ENCODE assay signal across 14 mouse cellular contexts in the genomic region with DNA sequence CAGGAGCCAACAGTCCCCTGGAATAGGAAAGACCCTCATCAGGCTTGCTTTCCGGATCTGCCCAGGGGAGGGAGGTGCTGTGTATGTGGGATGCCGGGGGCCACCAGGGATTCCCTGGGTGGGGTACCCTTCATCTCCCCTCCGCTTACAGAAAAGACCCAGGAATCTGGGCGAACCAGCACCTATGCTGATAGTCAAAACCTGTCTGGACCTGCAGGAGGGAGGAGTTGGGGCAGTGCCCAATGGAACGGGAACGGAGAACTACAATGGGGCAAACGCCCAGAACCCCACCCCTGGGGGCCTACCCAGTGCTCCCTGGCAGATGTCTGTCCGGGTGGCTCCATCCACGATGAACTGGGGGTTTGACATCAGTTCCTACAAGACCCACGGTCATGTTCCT. TPM values are rescaled to one million over a fixed set of nuclear protein-coding genes. Genes with fewer than 3 reads are reported as not detected.
DNase-seq lines count a peak whose midpoint lies in the region; ATAC-seq and TF ChIP-seq lines count a peak whose summit lies in the region.
"Had no signal": no experiment of that assay in that cellular context is flagged by ENCODE, and none has a peak within 500 bp of the region (broad histone marks: within the 10 kb centered on the region; RNA-seq: fewer than 3 reads in every experiment).

No protein-coding gene starts in this region.

- H3K9ac ChIP-seq in kidney, embryonic 15.5 days: no peak overlapping the region
- peak overlapping the region; percentile 89 for H3K9ac ChIP-seq in liver, embryonic 13.5 days
- H3K9ac ChIP-seq in midbrain, postnatal 0 days (replicated peaks; ENCODE audit: low read length, poor library complexity, severe bottlenecking): no peak overlapping the region
- H3K9ac ChIP-seq: forebrain, embryonic 15.5 days; lung, embryonic 15.5 days had no signal

- ATAC-seq in kidney, embryonic 15.5 days (replicated peaks; ENCODE audit: low FRiP score): no peak
- no peak for ATAC-seq in liver, embryonic 13.5 days (ENCODE audit: low read depth)
- no peak for ATAC-seq in midbrain, postnatal 0 days (ENCODE audit: low FRiP score)
- ATAC-seq: forebrain, embryonic 15.5 days had no signal

- peak; percentile 30 for DNase-seq in cerebellum, adult 11-12 months
- no peak for DNase-seq in cerebellum, postnatal 36 days
- DNase-seq in kidney, postnatal 4 days: no peak
- no peak for DNase-seq in liver, embryonic 13.5 days
- peak; percentile 55 for DNase-seq in urinary bladder, adult 2 months (ENCODE audit: low spot score)
- no peak for DNase-seq in layer of hippocampus, adult 2 months (ENCODE audit: low spot score in 2 of 2)
- DNase-seq in midbrain, postnatal 0 days (ENCODE audit: low spot score): no peak
- DNase-seq: adrenal gland, postnatal 25 days; thymus, postnatal 36 days had no signal

- H3K27me3 ChIP-seq in kidney, embryonic 15.5 days: no peaks in the 10 kb centered on the region
- no peaks in the 10 kb centered on the region for H3K27me3 ChIP-seq in liver, embryonic 13.5 days
- H3K27me3 ChIP-seq in midbrain, postnatal 0 days (ENCODE audit: insufficient read depth, low read length): peaks cover 5% of the 10 kb centered on the region; the same call in 1 of the 2 replicates

- H3K27ac ChIP-seq in kidney, embryonic 15.5 days: no peak overlapping the region
- peak overlapping the region; percentile 97 for H3K27ac ChIP-seq in liver, embryonic 13.5 days
- no peak overlapping the region for H3K27ac ChIP-seq in layer of hippocampus, adult 2 months
- no peak overlapping the region for H3K27ac ChIP-seq in midbrain, postnatal 0 days (ENCODE audit: low read depth, low read length)
- H3K27ac ChIP-seq: forebrain, embryonic 15.5 days; lung, embryonic 15.5 days had no signal

- no peak overlapping the region for H3K4me3 ChIP-seq in kidney, embryonic 15.5 days (replicated peaks)
- H3K4me3 ChIP-seq in liver, embryonic 13.5 days (replicated peaks): peak overlapping the region; percentile 80
- no peak overlapping the region for H3K4me3 ChIP-seq in layer of hippocampus, adult 2 months
- H3K4me3 ChIP-seq in midbrain, postnatal 0 days (ENCODE audit: low read depth, low read length): no peak overlapping the region
- H3K4me3 ChIP-seq: forebrain, embryonic 15.5 days had no signal

- H3K4me2 ChIP-seq in kidney, embryonic 15.5 days: peak overlapping the region; percentile 93; the same call in 1 of the 2 replicates
- H3K4me2 ChIP-seq in liver, embryonic 13.5 days: peak overlapping the region; percentile 98
- H3K4me2 ChIP-seq in midbrain, postnatal 0 days (ENCODE audit: low read depth, low read length, poor library complexity, severe bottlenecking): no peak overlapping the region
- H3K4me2 ChIP-seq: forebrain, embryonic 15.5 days had no signal

- peaks cover 46% of the 10 kb centered on the region for H3K4me1 ChIP-seq in kidney, embryonic 15.5 days
- H3K4me1 ChIP-seq in liver, embryonic 13.5 days (replicated peaks): peaks cover 77% of the 10 kb centered on the region
- H3K4me1 ChIP-seq in midbrain, postnatal 0 days (ENCODE audit: insufficient read depth, low read length): 0 out of 2 replicates have a peak, but pooled peaks cover 7% of the 10 kb centered on the region

- H3K9me3 ChIP-seq in kidney, embryonic 15.5 days (replicated peaks): no peaks in the 10 kb centered on the region
- no peaks in the 10 kb centered on the region for H3K9me3 ChIP-seq in liver, embryonic 13.5 days (replicated peaks)
- H3K9me3 ChIP-seq in midbrain, postnatal 0 days (ENCODE audit: low read length): no peaks in the 10 kb centered on the region
- H3K9me3 ChIP-seq: forebrain, embryonic 15.5 days; lung, embryonic 15.5 days had no signal

- 90% methylated on average over 10 of the region's 10 CpGs for WGBS in kidney, embryonic 15.5 days
- WGBS in liver, embryonic 13.5 days (ENCODE audit: insufficient replicate concordance): 75% methylated on average over 10 of the region's 10 CpGs
- 90% methylated on average over 10 of the region's 10 CpGs for WGBS in midbrain, postnatal 0 days

- peaks cover 1% of the 10 kb centered on the region; the same call in 1 of the 2 replicates for H3K36me3 ChIP-seq in kidney, embryonic 15.5 days
- H3K36me3 ChIP-seq in liver, embryonic 13.5 days: peaks cover 47% of the 10 kb centered on the region
- H3K36me3 ChIP-seq in midbrain, postnatal 0 days (ENCODE audit: insufficient read depth, low read length): no peaks in the 10 kb centered on the region
- H3K36me3 ChIP-seq: forebrain, embryonic 15.5 days had no signal

- no peak for TF ChIP-seq CTCF in layer of hippocampus, adult 2 months (conservative IDR thresholded peaks at IDR 0.05)
- TF ChIP-seq CTCF in midbrain, postnatal 0 days (IDR thresholded peaks at IDR 0.05): no peak

RNA-seq across cellular contexts. Expression of a gene that starts 2.0 kb away (rescaled TPM):
- 8.4 and 11.1 TPM in 2 replicates for polyA plus RNA-seq in kidney, embryonic 15.5 days (2015; fragmentation: Nextera tagmentation; extraction: Ambion mirVana)
- polyA plus RNA-seq in liver, embryonic 13.5 days (2015; fragmentation: Nextera tagmentation; extraction: Ambion mirVana): 21.9 and 26.3 TPM in 2 replicates
- polyA plus RNA-seq in urinary bladder, adult 2 months (2012; rRNA removed): 116 and 118 TPM in 2 replicates
- 10 to 100 TPM; 28.2 to 29.9 TPM for total RNA-seq in layer of hippocampus, adult 2 months (2021)
- total RNA-seq in midbrain, postnatal 0 days (2014; rRNA removed): 7.9 and 13.2 TPM in 2 replicates
- 3.3 and 3.9 TPM in 2 replicates for polyA plus RNA-seq in midbrain, postnatal 0 days (2015; fragmentation: Nextera tagmentation; extraction: Ambion mirVana)

RNA-seq across cellular contexts. Expression of a gene that starts 27.7 kb away (rescaled TPM):
- polyA plus RNA-seq in kidney, embryonic 15.5 days (2015; fragmentation: Nextera tagmentation; extraction: Ambion mirVana): not detected in 2 replicates
- polyA plus RNA-seq in liver, embryonic 13.5 days (2015; fragmentation: Nextera tagmentation; extraction: Ambion mirVana): not detected in 2 replicates
- 0.12 and 0.21 TPM in 2 replicates for polyA plus RNA-seq in urinary bladder, adult 2 months (2012; rRNA removed)
- total RNA-seq in layer of hippocampus, adult 2 months (2021): not detected
- total RNA-seq in midbrain, postnatal 0 days (2014; rRNA removed): not detected in 2 replicates
- not detected in 2 replicates for polyA plus RNA-seq in midbrain, postnatal 0 days (2015; fragmentation: Nextera tagmentation; extraction: Ambion mirVana)
- total RNA-seq: adrenal gland, postnatal 25 days; granulocyte monocyte progenitor cell, adult 5-6 weeks; heart, postnatal 25 days had no signal
- polyA plus RNA-seq: forebrain, embryonic 15.5 days; lung, embryonic 15.5 days had no signal

RNA-seq across cellular contexts. Expression of a gene that starts 32.7 kb away (rescaled TPM):
- 35.6 and 38.5 TPM in 2 replicates for polyA plus RNA-seq in kidney, embryonic 15.5 days (2015; fragmentation: Nextera tagmentation; extraction: Ambion mirVana)
- 11.6 and 13.9 TPM in 2 replicates for polyA plus RNA-seq in liver, embryonic 13.5 days (2015; fragmentation: Nextera tagmentation; extraction: Ambion mirVana)
- polyA plus RNA-seq in urinary bladder, adult 2 months (2012; rRNA removed): 15.5 and 24.1 TPM in 2 replicates
- total RNA-seq in layer of hippocampus, adult 2 months (2021): 10 to 100 TPM; 42.0 to 45.1 TPM
- 27.8 and 36.3 TPM in 2 replicates for total RNA-seq in midbrain, postnatal 0 days (2014; rRNA removed)
- 34.6 and 34.8 TPM in 2 replicates for polyA plus RNA-seq in midbrain, postnatal 0 days (2015; fragmentation: Nextera tagmentation; extraction: Ambion mirVana)

RNA-seq across cellular contexts. Expression of a gene that starts 43.9 kb away (rescaled TPM):
- 77.9 and 81.6 TPM in 2 replicates for polyA plus RNA-seq in kidney, embryonic 15.5 days (2015; fragmentation: Nextera tagmentation; extraction: Ambion mirVana)
- polyA plus RNA-seq in liver, embryonic 13.5 days (2015; fragmentation: Nextera tagmentation; extraction: Ambion mirVana): 50.2 and 59.4 TPM in 2 replicates
- polyA plus RNA-seq in urinary bladder, adult 2 months (2012; rRNA removed): 32.4 and 33.5 TPM in 2 replicates
- total RNA-seq in layer of hippocampus, adult 2 months (2021): 10 to 100 TPM; 42.8 to 49.6 TPM
- 34.7 and 37.3 TPM in 2 replicates for total RNA-seq in midbrain, postnatal 0 days (2014; rRNA removed)
- 50.0 and 55.8 TPM in 2 replicates for polyA plus RNA-seq in midbrain, postnatal 0 days (2015; fragmentation: Nextera tagmentation; extraction: Ambion mirVana)

RNA-seq across cellular contexts. Expression of a gene that starts 44.0 kb away (rescaled TPM):
- polyA plus RNA-seq in kidney, embryonic 15.5 days (2015; fragmentation: Nextera tagmentation; extraction: Ambion mirVana): 741 and 838 TPM in 2 replicates
- 639 and 696 TPM in 2 replicates for polyA plus RNA-seq in liver, embryonic 13.5 days (2015; fragmentation: Nextera tagmentation; extraction: Ambion mirVana)
- 1,752 and 1,769 TPM in 2 replicates for polyA plus RNA-seq in urinary bladder, adult 2 months (2012; rRNA removed)
- 100 to 1,000 TPM; 676 to 714 TPM for total RNA-seq in layer of hippocampus, adult 2 months (2021)
- total RNA-seq in midbrain, postnatal 0 days (2014; rRNA removed): 494 and 628 TPM in 2 replicates
- polyA plus RNA-seq in midbrain, postnatal 0 days (2015; fragmentation: Nextera tagmentation; extraction: Ambion mirVana): 587 and 625 TPM in 2 replicates

Comparison
In these comparisons a context has a peak if more than half of its experiments do, and no peak if none do; other contexts are left out.
1. DNase-seq: peak in cerebellum, adult 11-12 months (single experiment) and urinary bladder, adult 2 months (single experiment); none in cerebellum, postnatal 36 days (0 of 2), kidney, postnatal 4 days (0 of 2), liver, embryonic 13.5 days (single experiment), layer of hippocampus, adult 2 months (0 of 2) and midbrain, postnatal 0 days (single experiment).